Mouse (Mus musculus) Patski (cell line): ENCODE results near the gene Gpc6. TPM values are rescaled to one million over a fixed set of nuclear protein-coding genes. Genes with fewer than 3 reads are reported as not detected.

Experiments
- ATAC-seq: fragments of 100-300 bp; one replicate; pipeline ENCODE4 v1.8.0; 2021
- CTCF ChIA-PET: fragments of 350-600 bp; sonication (Branson Sonifier 250); formaldehyde crosslinking; loops from one replicate; lab custom pipeline; 2022; ENCODE audit warnings: inconsistent platforms; lab: Charles Lee
- POLR2A ChIA-PET: fragments of 350-600 bp; sonication (Branson Sonifier 250); formaldehyde crosslinking; loops from one replicate; lab custom pipeline; 2022; ENCODE audit warnings: antibody characterized with exemption, inconsistent platforms; lab: Charles Lee
- DNase-seq: peaks from one replicate; pipeline ENCODE4 v3.0.0-alpha.2; 2011; ENCODE audit warnings: low read depth, low spot score
- H3K27me3 ChIP-seq: fragments of 371-371 bp; one replicate; pipeline ENCODE4 v1.5.1; 2021
- CTCF ChIP-seq: fragments of 100-300 bp; IDR thresholded peaks from one replicate; pipeline ENCODE4 v1.5.1; 2021
- in situ Hi-C: fragments of 300-500 bp; cut with MboI; formaldehyde crosslinking; loops from 3 replicates; pipeline ENCODE4 v1.11.1; 2018; ENCODE audit warnings: low pct_unique_long_range_greater_than_20kb, mixed read lengths
- polyA plus RNA-seq: library from polyadenylated mRNA; unstranded; gene quantifications from one replicate; pipeline ENCODE4 v1.2.3, GENCODE M21; 2021

Gene Gpc6
- polyA plus RNA-seq, 1 experiment from 2014 or later: 56.6 TPM

DNA sequence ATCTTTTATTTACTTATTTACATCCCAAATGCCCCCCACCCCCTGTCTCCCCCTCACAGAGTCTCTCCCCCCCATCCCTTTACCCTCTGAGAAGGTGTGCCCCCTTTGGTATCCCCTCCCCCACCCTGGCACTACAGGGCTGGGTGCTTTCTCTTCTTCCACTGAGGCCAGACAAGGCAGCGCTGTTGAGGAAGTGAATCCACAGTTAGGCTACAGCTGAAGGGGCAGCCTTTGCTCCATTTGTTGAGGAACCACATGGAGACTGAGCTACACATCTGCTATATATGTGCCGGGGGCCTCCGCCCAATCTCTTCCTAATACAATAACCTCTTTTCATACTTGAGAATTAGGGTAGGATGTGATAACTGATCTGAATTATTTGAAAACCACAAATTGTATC lies 791.2 kb downstream of the Gpc6 start:
- in situ Hi-C loops: no loop called here

DNA sequence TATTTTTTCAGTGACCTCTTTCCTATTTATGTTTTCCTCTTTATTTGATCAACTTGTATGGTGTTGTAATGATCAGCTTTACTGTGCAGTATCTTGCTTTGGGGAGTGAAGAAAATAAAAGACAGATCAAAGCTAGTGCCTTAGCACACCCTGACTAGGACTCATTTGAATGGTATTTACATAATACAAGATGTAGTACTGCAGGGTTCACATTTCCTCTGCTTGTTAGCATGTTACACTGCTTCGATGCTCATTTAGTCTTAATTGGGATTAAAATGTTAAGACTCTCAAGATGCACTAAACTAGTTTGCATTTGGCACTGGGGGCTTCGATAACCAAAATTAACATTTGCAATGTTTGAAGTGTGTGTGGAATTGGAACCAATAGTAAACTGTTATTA lies 803.6 kb downstream of the Gpc6 start:
- ChIA-PET POLR2A (no interaction called here), CTCF (no interaction called here)
- no peak for TF ChIP-seq CTCF
- in situ Hi-C loops: no loop called here
- ATAC-seq (no peak), DNase-seq (no peak)
- no peaks in the 10 kb centered on the region for H3K27me3 ChIP-seq

More for the DNA sequence above, 791.2 kb downstream of the Gpc6 start:
- no peaks in the 10 kb centered on the region for H3K27me3 ChIP-seq
- no peak for TF ChIP-seq CTCF
- ATAC-seq (no peak), DNase-seq (no peak)
- ChIA-PET POLR2A (no interaction called here), CTCF (no interaction called here)

DNA sequence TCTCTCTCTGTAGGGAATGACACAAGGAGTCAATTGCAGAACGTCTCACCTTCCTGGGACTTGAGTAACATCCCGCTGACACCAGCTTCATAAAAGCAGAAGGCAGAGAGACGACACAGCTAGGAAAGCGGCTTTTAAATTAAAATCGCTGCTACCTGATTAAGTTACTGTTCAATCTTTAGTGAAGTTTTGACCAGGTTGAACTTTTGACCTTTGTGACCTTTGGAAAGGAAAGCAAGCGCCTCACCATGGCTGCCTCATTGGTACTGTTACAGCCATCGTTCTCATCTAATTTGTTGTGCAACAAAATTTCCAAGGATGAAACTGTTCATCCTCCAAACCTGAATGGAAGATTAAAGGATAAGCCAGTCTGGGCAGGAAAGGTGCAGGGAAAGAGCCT lies 830.1 kb downstream of the Gpc6 start:
- in situ Hi-C loops: no loop called here
- CTCF ChIA-PET: interaction anchor here (1.3 kb wide), 1 partner anchor 10 kb away, joined by 3 read pairs; no protein-coding TSS in a partner anchor
- H3K27me3 ChIP-seq: no peaks in the 10 kb centered on the region
- ATAC-seq (no peak), DNase-seq (no peak)
- POLR2A ChIA-PET: no interaction called here
- TF ChIP-seq CTCF: no peak

DNA sequence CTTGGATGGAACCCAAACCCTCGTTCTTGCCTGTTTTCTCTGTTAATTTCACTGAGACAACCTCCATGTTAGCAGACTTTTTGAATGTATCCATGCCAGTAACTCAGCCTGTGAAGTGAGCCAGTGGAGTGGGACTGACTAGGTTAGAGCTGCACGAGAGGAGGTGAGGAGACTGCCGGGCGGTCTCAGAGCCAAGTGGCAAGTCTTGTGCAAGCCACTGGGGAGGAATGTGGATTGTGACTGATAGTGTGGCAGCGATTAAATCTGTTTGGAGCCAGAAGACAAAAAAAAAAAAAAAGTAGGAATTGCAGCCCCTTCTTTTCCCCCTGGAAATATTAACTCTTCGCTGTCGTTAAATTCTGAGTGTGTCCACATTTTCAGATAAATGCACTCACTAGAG lies 831.4 kb downstream of the Gpc6 start:
- ChIA-PET CTCF (interaction anchor here (1.3 kb wide), 1 partner anchor 12 kb away, joined by 3 read pairs; no protein-coding TSS in a partner anchor), POLR2A (no interaction called here)
- DNase-seq (no peak), ATAC-seq (no peak)
- no peak for TF ChIP-seq CTCF
- H3K27me3 ChIP-seq: no peaks in the 10 kb centered on the region
- in situ Hi-C loops: no loop called here

DNA sequence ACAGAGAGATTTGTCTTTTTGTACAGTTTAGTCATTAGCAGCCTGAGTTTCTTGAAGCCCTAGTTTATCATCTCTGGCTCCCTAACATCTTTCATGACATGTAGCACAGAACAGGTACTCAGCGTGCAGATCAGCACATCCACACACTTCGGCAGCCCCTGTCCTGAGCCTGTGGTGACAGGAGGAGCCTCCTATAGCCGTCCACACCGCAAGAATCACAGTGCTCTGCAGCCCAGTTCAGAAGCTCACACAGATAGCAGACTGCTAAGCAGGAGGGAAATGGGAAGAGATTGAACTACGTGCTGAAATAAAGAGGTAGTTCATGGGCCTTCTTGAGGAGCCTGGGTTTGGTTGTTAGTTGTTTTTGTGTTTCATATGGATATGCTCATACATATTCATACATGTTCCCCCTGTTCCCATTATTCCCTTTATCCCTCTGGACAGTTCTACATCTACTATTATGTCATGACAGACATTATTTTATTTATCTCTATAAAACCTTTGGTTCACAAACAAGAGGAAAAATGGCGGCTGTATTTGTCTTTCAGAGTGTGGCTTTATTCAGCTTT lies 832.8 kb downstream of the Gpc6 start:
- ChIA-PET CTCF (interaction anchor here (1.1 kb wide), 1 partner anchor 14 kb away, joined by 3 read pairs; no protein-coding TSS in a partner anchor), POLR2A (interaction anchor here (0.5 to 0.6 kb wide), 2 partner anchors 239 to 1926 kb away, joined by 3 read pairs; no protein-coding TSS in a partner anchor)
- DNase-seq (no peak), ATAC-seq (no peak)
- no peak for TF ChIP-seq CTCF
- in situ Hi-C loops: no loop called here
- no peaks in the 10 kb centered on the region for H3K27me3 ChIP-seq

DNA sequence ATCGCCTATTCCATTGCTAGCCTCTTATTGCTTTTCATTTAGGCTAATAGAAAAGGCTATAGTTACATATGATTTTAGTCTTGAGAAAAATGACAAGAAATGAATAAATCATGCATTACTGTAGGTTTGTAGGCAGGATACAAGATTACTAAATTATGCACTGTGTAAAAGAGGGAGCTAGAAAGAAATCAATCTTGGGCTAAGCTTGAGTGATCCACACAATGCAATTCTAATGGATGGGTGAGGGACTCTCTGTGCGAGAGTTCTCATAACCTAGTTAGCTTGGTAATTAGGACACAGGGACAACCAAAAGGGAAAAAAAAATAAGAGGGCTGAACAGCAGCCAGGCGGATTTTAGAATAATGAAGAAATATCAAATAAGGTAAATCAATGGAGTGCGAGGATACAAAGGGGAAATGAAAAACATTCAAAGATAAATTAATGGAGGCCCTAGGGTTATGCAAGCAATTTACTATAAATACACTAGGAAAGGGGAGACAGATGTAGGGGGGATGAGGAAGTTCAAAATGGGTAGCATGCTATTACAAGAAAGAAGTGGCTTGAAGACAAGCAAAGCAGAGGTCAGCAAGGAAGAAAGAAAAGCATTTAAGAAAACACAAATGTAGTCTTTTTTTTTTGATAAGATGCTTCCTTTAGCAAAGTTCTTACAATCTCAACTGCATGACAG lies 835.9 kb downstream of the Gpc6 start:
- CTCF ChIA-PET: no interaction called here
- DNase-seq (no peak), ATAC-seq (no peak)
- POLR2A ChIA-PET: no interaction called here
- no peak for TF ChIP-seq CTCF
- no peaks in the 10 kb centered on the region for H3K27me3 ChIP-seq
- in situ Hi-C loops: no loop called here

DNA sequence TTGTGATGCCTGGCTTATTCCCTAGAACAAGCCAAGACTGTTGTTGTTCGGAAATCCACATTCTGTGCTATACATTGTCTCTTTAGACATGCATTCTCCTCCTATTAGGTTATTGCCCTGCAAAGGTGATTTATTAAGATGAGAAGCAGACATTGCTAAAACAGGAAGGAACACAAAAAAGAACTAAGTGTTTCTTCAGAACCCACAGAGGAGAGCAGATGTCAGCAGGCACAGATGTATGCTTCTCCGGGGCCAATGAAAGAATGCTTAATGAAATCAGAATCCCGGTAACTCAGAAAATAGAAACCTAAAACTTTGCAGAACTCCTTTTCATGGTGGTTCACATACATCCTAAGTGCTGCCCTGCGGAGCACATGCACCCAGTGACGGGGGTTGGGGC lies 837.8 kb downstream of the Gpc6 start:
- no peak for TF ChIP-seq CTCF
- in situ Hi-C loops: no loop called here
- ATAC-seq: no peak

DNA sequence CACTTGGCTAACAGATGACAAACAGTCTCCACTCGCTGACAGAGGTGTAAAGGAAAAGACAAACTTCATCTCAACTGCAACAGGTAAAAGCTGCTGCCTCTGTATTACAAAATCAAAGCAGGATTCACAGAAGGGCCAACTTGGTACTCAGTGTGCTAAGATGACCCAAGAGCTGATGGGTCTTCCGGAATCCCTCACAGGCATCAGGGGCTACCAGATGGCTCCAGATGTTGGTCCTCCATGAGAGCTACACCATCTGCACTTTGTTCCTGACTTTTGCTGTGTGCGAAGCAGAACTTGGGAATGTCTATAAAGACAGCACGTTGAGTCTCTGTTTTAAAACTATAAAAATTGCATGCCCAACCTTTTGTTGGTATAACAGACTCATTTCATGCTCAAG lies 842.7 kb downstream of the Gpc6 start:
- ChIA-PET POLR2A (no interaction called here), CTCF (no interaction called here)
- in situ Hi-C loops: no loop called here
- ATAC-seq (no peak), DNase-seq (no peak)
- H3K27me3 ChIP-seq: no peaks in the 10 kb centered on the region
- no peak for TF ChIP-seq CTCF

More for the DNA sequence above, 837.8 kb downstream of the Gpc6 start:
- POLR2A ChIA-PET: no interaction called here
- no peak for DNase-seq
- CTCF ChIA-PET: no interaction called here
- H3K27me3 ChIP-seq: no peaks in the 10 kb centered on the region

DNA sequence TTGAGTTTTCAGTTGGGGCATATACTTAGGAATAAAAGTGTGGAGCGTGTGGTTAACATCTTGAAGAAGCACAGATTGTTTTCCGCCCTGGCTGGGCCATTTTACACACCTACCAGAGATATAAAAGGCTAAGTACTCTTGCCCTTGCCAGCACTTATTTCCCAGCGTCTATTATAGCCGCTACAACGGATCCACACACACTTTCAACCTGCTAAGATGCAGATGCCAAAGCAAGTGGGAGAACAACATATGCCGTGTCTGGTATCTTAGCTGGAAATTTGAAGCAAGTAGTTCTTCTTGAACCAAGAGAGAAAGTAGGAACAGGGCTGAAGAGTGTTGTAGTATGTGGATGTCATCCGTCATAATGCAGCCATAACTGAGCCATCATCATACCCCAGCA lies 843.6 kb downstream of the Gpc6 start:
- no peaks in the 10 kb centered on the region for H3K27me3 ChIP-seq
- ChIA-PET POLR2A (no interaction called here), CTCF (no interaction called here)
- DNase-seq (no peak), ATAC-seq (no peak)
- no peak for TF ChIP-seq CTCF
- in situ Hi-C loops: no loop called here

DNA sequence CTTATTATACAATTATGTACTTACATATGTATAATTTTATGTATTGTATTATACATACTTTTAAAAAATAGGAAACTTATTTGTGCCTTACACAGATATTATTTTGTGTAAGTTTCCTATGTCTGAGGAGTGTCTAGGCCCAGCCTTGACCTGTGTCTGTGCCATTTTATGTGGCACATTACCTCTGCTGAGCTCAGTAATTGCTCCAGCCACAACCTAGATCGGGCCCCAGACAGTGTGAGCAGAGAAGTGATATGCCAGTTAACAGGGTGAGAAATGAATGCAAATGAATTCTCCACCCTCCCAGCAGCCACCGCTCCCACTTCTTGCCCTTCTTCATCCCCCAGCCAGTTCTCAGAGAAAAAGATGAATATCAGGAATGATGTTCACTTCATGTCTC lies 848.3 kb downstream of the Gpc6 start:
- ChIA-PET POLR2A (no interaction called here), CTCF (interaction anchor here (0.8 kb wide), 1 partner anchor 10 kb away, joined by 4 read pairs; no protein-coding TSS in a partner anchor)
- no peak for ATAC-seq
- in situ Hi-C loops: no loop called here
- no peak for DNase-seq
- H3K27me3 ChIP-seq: no peaks in the 10 kb centered on the region
- no peak for TF ChIP-seq CTCF

DNA sequence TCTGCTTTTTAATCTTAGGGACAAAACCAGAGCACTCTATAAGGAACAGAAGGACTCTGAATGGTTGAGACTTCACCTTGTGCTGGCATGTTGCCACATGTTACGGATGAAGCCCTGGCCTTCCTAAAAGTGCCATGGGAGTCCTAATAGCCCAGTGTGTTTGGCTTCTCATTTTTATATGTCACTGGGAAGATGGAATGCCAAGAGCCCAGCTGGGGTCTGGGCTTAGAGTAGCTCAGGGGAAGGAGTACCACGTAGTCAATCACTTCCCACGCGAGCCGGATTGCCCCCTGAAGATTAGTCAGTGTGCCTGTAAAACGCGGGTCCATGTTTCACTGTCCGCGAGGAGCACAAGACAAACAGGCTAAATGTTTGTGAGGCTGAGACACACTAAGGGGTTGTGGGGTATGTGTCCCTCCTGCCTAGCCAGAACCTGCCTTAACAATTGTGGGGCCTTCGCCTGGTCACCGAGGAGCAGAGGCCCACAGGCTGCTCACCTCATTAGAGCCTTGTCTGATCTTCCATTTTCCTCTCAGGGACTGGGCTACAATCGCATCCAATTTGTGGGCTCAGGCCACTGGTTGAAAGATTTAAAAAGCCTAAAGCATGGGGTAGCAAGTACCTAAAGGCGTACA lies 852.9 kb downstream of the Gpc6 start:
- H3K27me3 ChIP-seq: no peaks in the 10 kb centered on the region
- in situ Hi-C loops: no loop called here
- DNase-seq: no peak
- no peak for ATAC-seq
- no peak for TF ChIP-seq CTCF
- ChIA-PET POLR2A (no interaction called here), CTCF (no interaction called here)
